8 mouse cellular contexts compared by ENCODE assay signal in the genomic region with DNA sequence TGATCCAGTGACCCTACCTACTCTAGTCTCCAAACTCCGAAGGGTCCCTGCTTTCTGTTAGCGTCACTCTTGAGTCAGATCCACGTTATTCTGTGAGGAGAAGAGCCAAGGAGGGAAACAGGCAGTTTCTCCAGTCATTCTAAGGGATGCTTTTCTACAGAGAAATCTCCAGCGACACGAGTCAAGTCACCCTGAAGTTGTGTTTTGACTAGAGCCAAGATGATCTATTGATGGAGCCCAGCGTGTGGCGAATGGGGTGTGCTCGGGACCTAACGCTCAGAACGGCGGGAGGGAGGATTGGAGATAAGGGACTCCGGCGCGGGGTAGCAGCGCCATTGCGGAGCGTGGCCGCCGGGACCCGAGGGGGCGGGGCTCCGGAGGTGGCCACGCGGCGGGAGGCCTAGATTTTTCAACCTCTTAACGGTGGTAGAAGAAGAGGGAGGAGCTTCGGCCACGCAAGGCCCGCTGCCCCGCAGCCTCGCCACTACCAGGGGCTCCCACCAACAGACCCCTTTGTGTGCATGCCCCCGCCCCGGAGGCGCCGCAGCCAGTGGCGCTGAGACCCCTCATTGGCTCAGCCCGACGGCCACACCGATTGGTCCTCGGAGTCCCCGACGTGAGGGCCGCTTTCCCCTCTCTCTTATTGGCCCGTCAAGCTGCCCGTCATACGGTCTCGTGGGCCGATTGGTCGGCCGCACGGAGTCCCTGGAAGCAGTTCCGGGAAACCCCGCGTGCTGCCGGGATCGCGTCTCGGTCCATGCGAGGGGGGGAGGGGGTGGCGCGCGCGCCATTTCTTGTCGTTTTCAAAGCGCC. TPM values are rescaled to one million over a fixed set of nuclear protein-coding genes. Genes with fewer than 3 reads are reported as not detected.
DNase-seq lines count a peak whose midpoint lies in the region; ATAC-seq lines count a peak whose summit lies in the region.

A gene (plus strand): TSS at position 714 of the 813 bp plus-strand sequence.

- H3K4me1 ChIP-seq in hindbrain, embryonic 14.5 days (replicated peaks; ENCODE audit: control insufficient read depth, insufficient read depth, low read length), result peaks cover 41% of the 10 kb centered on the region

- WGBS in hindbrain, embryonic 14.5 days, result 1% methylated on average over 61 of the region's 65 CpGs

- peak within 1 kb of the TSS; percentile 92 for H3K4me2 ChIP-seq in hindbrain, embryonic 14.5 days (replicated peaks)

- peak within 1 kb of the TSS; percentile 99 for H3K9ac ChIP-seq in hindbrain, embryonic 14.5 days

- DNase-seq in R1 (ENCODE audit: low read depth, low spot score), result peak; percentile 99
- DNase-seq in cerebellum, postnatal 25 days, result peak; percentile 100
- DNase-seq in frontal cortex, postnatal 25 days (ENCODE audit: low spot score in 2 of 2), result peak; percentile 98
- peak; percentile 99 for DNase-seq in hindbrain, embryonic 14.5 days (ENCODE audit: low spot score)
- peak; percentile 99 for DNase-seq in layer of hippocampus, postnatal 36 days
- peak; percentile 98 for DNase-seq in lung, postnatal 36 days
- DNase-seq in retina, postnatal 1 day, result peak; percentile 100
- peak; percentile 98 for DNase-seq in urinary bladder, adult 18-20 months (ENCODE audit: low spot score in 2 of 2)

- peak within 1 kb of the TSS; percentile 97 for H3K27ac ChIP-seq in hindbrain, embryonic 14.5 days

- no peaks in the 10 kb centered on the region for H3K27me3 ChIP-seq in hindbrain, embryonic 14.5 days (ENCODE audit: control insufficient read depth, insufficient read depth, low read length)

- H3K36me3 ChIP-seq in hindbrain, embryonic 14.5 days (replicated peaks; ENCODE audit: control insufficient read depth, insufficient read depth), result no peaks in the 10 kb centered on the region

- H3K9me3 ChIP-seq in hindbrain, embryonic 14.5 days (ENCODE audit: control insufficient read depth, low read length), result no peaks in the 10 kb centered on the region

- peak; percentile 100 for ATAC-seq in hindbrain, embryonic 14.5 days (ENCODE audit: low FRiP score)

- peak within 1 kb of the TSS; percentile 100 for H3K4me3 ChIP-seq in hindbrain, embryonic 14.5 days (replicated peaks; ENCODE audit: low read length)

RNA-seq across cellular contexts. Expression of the gene that starts here (rescaled TPM):
- 155 and 177 TPM in 2 replicates for polyA plus RNA-seq in hindbrain, embryonic 14.5 days (2014; fragmentation: Nextera tagmentation; extraction: Ambion mirVana)
- total RNA-seq in layer of hippocampus, postnatal 36 days (2021), result 10 to 100 TPM; 88.7 TPM

Comparison
In these comparisons a context has a peak if more than half of its experiments do, and no peak if none do; other contexts are left out.
1. Peak in every context shown above with its lines: DNase-seq, ATAC-seq, H3K4me3 ChIP-seq and H3K27ac ChIP-seq.